Mouse (Mus musculus): ENCODE measurements at regions not wholly inside any gene's neighbourhood (a gene's known extent, or its start where the extent isn't known, plus 50 kb on each side); places are given as distances from the start of the nearest gene placed in this dataset.

DNA sequence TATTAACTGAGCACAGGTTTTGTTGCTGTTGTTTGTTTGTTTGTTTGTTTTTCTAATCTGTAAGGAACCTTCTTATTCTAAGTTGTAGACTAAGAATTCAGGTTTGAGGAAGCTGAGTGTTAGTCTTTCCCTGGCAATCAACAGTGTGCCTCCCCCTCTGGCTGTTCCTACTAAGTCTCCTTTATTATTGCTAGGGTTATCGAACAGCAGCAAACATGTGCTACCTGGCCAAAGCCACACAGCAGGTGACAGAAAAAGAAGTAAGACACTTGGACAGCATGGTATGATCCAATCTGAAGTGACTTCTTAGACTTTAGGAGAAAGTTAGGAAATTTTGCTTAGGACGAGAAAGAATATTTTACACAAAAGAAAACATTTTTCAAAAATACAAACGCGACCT is 163.3 kb downstream of the Gm12689 start:
- TF ChIP-seq CTCF (IDR thresholded peaks at IDR 0.05; ENCODE audit: borderline replicate concordance, insufficient read depth, low read length) (no peak), POLR2A (IDR thresholded peaks at IDR 0.05; ENCODE audit: low read depth, low read length) (no peak)

Data from embryonic fibroblast, embryonic 13.5 days (primary cell).